Mouse (Mus musculus) kidney, postnatal 0 days (tissue): Measurements from ENCODE around the gene Armc2. TPM values are rescaled to one million over a fixed set of nuclear protein-coding genes. Genes with fewer than 3 reads are reported as not detected.

Source experiments
- ATAC-seq: fragments of 200-750 bp; cut with Nextera tagmentation; replicated peaks from 2 replicates; pipeline ENCODE4 v1.8.0; 2017; ENCODE audit warnings: low read depth, moderate number of reproducible peaks, moderate TSS enrichment, moderate library complexity; ENCODE audit not compliant: low FRiP score
- DNase-seq: peaks from one replicate; pipeline ENCODE4 v3.0.0-alpha.2; 2016; ENCODE audit warnings: low spot score
- H3K27ac ChIP-seq: fragments of 300-500 bp; sonication (generic); 2 replicates; pipeline ENCODE4 v1.5.1; 2014; ENCODE audit warnings: mild to moderate bottlenecking
- H3K27me3 ChIP-seq: fragments of 300-500 bp; sonication (generic); 2 replicates; pipeline ENCODE4 v1.6.1; 2014; ENCODE audit warnings: low read length, mixed read lengths; ENCODE audit not compliant: insufficient read depth
- H3K36me3 ChIP-seq: fragments of 300-500 bp; sonication (generic); 2 replicates; pipeline ENCODE4 v1.6.1; 2014; ENCODE audit warnings: low read length, mixed read lengths; ENCODE audit not compliant: insufficient read depth
- H3K4me1 ChIP-seq: fragments of 300-500 bp; sonication (generic); replicated peaks from 2 replicates; pipeline ENCODE4 v1.6.1; 2014; ENCODE audit warnings: antibody characterized with exemption, low read length, mixed read lengths; ENCODE audit not compliant: insufficient read depth
- H3K4me2 ChIP-seq: fragments of 300-500 bp; sonication (generic); 2 replicates; pipeline ENCODE4 v1.6.1; 2014; ENCODE audit warnings: mild to moderate bottlenecking, low read length, moderate library complexity, mixed read lengths
- H3K4me3 ChIP-seq: fragments of 300-500 bp; sonication (generic); replicated peaks from 2 replicates; pipeline ENCODE4 v1.5.1; 2014; ENCODE audit warnings: low read depth, low read length
- H3K9ac ChIP-seq: fragments of 300-500 bp; sonication (generic); 2 replicates; pipeline ENCODE4 v1.6.1; 2014; ENCODE audit warnings: low read depth, low read length
- H3K9me3 ChIP-seq: fragments of 300-500 bp; sonication (generic); replicated peaks from 2 replicates; pipeline ENCODE4 v1.6.1; 2016; ENCODE audit warnings: low read length, inconsistent platforms, mixed read lengths
- CTCF ChIP-seq: IDR thresholded peaks from 2 replicates; pipeline ENCODE4 v1.5.1; 2016; ENCODE audit warnings: antibody characterized with exemption, low read depth, mild to moderate bottlenecking, moderate library complexity
- WGBS: fragments of 180-500 bp; shearing (Covaris S2); extraction: QIAGEN DNeasy Blood & Tissue Kit; methylation state at CpG from one replicate; pipeline ENCODE4 v1.1.7; 2014; 5-methylcytosine and 5-hydroxymethylcytosine counted together
- polyA plus RNA-seq: library from polyadenylated mRNA; unstranded; fragments of >200 nt; fragmentation: Nextera tagmentation; extraction: Ambion mirVana; gene quantifications from 2 replicates; pipeline ENCODE4 v1.2.1, GENCODE M21; 2015

Armc2 gene
- polyA plus RNA-seq, 1 experiment from 2014 or later = 0.71 TPM

DNA sequence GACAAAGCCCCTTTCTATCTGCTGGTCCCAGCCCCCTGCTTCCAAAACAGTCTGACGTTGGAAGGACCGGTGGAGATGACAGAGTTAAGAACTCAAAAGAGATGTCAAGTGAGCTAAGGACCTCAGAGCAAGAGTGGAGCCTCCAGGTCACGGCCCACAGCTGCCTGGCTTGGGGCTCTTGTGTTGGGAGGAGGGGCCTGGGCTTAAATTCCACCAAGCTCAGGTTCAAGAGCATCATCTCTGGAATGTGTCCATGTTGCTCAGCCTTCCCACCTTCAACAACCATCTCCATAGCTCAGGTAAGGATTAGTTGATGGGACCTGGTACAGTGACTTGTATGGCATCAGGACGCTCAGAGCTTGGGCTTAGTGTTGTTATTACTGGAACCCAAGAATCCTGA, 23.7 kb downstream of the Armc2 start:
- 49% methylated on average over 4 of the region's 4 CpGs for WGBS
- no peak for DNase-seq
- TF ChIP-seq CTCF = no peak
- Histone ChIP-seq H3K4me3 (no peak overlapping the region), H3K27ac (no peak overlapping the region), H3K4me2 (no peak overlapping the region), H3K27me3 (no peaks in the 10 kb centered on the region), H3K36me3 (no peaks in the 10 kb centered on the region), H3K9me3 (no peaks in the 10 kb centered on the region), H3K4me1 (0 out of 2 replicates have a peak, but pooled peaks cover 5% of the 10 kb centered on the region), H3K9ac (no peak overlapping the region)
- no peak for ATAC-seq

DNA sequence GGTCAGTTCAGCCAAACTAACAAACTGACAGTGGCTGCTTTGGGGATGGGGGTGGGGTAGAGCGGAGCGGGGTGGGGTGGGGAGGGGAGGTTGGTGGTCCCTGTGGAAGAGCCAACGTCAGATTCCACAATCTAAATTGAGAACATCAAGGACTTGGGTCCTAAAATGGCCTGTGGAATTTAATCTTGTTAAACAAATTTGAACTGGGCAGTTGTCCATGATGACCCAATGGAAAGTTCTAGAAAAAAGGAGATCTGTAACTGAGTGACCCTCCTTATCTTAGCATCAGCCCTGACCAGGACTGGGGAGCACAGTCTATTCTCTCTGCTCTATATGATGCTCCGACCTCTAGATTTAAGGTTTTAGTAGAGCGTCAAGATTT, 26.2 kb downstream of the Armc2 start:
- Histone ChIP-seq H3K4me3 (no peak overlapping the region), H3K9ac (no peak overlapping the region), H3K27ac (0 out of 2 replicates have a peak overlapping the region, but pooled peaks have one; percentile 9), H3K27me3 (no peaks in the 10 kb centered on the region), H3K4me1 (0 out of 2 replicates have a peak, but pooled peaks cover 5% of the 10 kb centered on the region), H3K9me3 (no peaks in the 10 kb centered on the region), H3K36me3 (no peaks in the 10 kb centered on the region), H3K4me2 (no peak overlapping the region)
- no peak for DNase-seq
- ATAC-seq = no peak
- no peak for TF ChIP-seq CTCF
- 73% methylated on average over 5 of the region's 5 CpGs for WGBS

DNA sequence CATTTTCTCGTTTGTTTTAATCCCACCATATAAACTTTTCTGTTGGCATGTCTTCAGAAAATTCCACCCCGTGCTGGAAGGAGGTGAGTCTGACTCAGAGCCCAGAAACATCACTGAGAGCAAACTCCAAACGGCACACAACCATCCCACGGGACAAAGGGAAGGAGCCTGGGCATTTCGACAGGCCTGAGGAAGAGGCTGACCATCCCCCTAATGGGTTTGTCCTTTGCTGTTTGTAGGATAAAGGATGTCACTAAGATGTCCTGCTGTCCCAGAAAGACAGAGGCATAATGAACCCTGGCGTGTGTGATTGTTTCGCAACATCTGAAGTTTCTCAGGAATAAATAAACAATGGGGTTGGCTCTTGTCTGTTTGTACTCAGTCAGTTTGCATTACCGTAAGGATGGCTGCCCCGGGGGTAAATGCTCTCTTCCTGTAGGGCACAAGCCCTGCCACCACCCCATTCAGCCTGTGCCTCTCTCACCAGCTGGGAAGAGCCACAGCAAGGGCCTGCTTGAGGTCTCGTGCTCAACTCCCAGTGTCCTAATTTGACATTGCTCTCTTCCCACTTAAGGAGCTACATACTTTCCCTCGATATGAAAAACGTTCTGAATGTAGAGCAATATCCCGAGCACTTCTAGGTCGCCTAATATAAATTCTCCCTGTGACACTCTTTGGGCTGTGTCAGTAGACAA, 26.7 kb downstream of the Armc2 start:
- Histone ChIP-seq H3K9me3 (no peaks in the 10 kb centered on the region), H3K4me2 (no peak overlapping the region), H3K27ac (0 out of 2 replicates have a peak overlapping the region, but pooled peaks have one; percentile 9), H3K36me3 (no peaks in the 10 kb centered on the region), H3K4me3 (no peak overlapping the region), H3K9ac (no peak overlapping the region), H3K4me1 (0 out of 2 replicates have a peak, but pooled peaks cover 5% of the 10 kb centered on the region), H3K27me3 (no peaks in the 10 kb centered on the region)
- 36% methylated on average over 14 of the region's 14 CpGs for WGBS
- ATAC-seq = no peak
- DNase-seq = peak; percentile 35
- TF ChIP-seq CTCF = no peak

DNA sequence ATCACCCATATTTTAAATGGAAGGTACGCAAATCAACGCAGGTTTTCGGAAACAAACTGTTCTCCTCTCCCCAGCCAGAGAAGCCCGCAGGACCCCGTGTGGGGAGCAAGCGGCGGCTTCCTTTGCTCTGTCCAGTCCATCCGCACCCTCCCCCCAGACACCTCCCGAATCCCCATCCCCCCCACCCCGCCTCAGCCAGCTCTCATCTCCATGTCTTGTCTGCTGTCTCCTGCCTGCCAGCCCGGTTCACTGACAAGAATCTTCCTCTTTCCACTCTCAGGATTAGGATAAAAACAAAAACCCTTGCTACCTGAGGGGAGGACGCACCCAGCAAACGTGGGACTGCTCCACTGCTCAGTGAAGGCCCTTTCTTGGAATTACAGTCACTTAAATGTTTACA, 27.3 kb downstream of the Armc2 start:
- no peak overlapping the region for H3K4me2 ChIP-seq
- H3K9me3 ChIP-seq = no peaks in the 10 kb centered on the region
- no peak for ATAC-seq
- no peaks in the 10 kb centered on the region for H3K27me3 ChIP-seq
- 39% methylated on average over 13 of the region's 13 CpGs for WGBS
- no peak overlapping the region for H3K9ac ChIP-seq
- no peak for TF ChIP-seq CTCF
- H3K4me1 ChIP-seq = 0 out of 2 replicates have a peak, but pooled peaks cover 5% of the 10 kb centered on the region
- no peaks in the 10 kb centered on the region for H3K36me3 ChIP-seq
- no peak overlapping the region for H3K27ac ChIP-seq
- no peak overlapping the region for H3K4me3 ChIP-seq
- DNase-seq = no peak

DNA sequence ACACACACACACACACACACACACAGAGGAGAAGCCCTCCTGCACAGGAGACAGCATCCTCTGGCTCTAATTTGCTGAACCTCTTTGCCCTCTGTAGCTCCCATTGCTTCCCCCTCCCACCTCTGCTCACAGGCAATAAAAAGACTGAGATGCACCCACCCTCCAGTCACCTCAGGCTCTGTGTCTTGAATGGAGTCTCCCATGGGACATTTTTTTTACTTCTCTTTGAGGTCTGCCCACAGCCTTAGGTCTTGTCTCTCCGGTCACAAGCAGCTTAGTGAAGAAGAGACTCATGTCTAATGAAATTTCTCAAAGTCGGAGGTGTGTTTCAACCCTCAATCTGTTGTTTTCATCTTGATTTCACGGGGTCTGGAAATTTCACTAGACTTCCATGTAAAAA, 29.3 kb downstream of the Armc2 start:
- H3K4me1 ChIP-seq = 0 out of 2 replicates have a peak, but pooled peaks cover 5% of the 10 kb centered on the region
- 92% methylated on average over 3 of the region's 3 CpGs for WGBS

DNA sequence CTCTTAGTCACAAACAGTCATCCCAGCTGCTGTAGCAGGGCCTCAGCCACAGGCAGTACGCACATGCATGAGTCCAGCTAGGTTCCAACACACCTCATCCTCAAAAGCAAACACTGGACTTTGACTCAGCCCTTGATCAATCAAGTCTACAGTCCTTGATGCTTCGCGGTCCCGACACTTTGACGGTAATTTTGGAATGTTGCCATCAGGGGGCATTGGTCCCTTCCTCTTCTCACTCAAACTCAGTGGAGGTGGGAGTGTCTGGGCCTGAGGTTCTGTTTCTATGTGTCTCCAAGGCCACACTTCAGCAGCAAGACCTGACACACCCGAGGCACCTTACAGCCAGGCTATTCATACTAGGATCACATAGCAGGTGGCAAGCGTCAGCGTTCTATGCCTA, 32.1 kb downstream of the Armc2 start:
- Histone ChIP-seq H3K27me3 (no peaks in the 10 kb centered on the region), H3K27ac (no peak overlapping the region), H3K4me1 (0 out of 2 replicates have a peak, but pooled peaks cover 3% of the 10 kb centered on the region), H3K4me3 (no peak overlapping the region), H3K9ac (no peak overlapping the region), H3K9me3 (no peaks in the 10 kb centered on the region), H3K36me3 (no peaks in the 10 kb centered on the region), H3K4me2 (no peak overlapping the region)
- TF ChIP-seq CTCF = no peak
- ATAC-seq (no peak), DNase-seq (no peak)
- WGBS = 81% methylated on average over 8 of the region's 8 CpGs

More for the DNA sequence above, 29.3 kb downstream of the Armc2 start:
- Histone ChIP-seq H3K27ac (no peak overlapping the region), H3K9ac (no peak overlapping the region), H3K4me3 (no peak overlapping the region), H3K27me3 (no peaks in the 10 kb centered on the region), H3K4me2 (no peak overlapping the region), H3K36me3 (no peaks in the 10 kb centered on the region), H3K9me3 (no peaks in the 10 kb centered on the region)
- TF ChIP-seq CTCF = no peak
- DNase-seq = no peak
- ATAC-seq = no peak
